Mouse (Mus musculus) embryo, embryonic 11.5 days (tissue): ENCODE data around the gene Slc7a7.

Source experiments
- DNase-seq: peaks from one replicate; pipeline ENCODE4 v3.0.0-alpha.2; 2012; ENCODE audit warnings: low read depth, low spot score

Slc7a7 gene

DNA sequence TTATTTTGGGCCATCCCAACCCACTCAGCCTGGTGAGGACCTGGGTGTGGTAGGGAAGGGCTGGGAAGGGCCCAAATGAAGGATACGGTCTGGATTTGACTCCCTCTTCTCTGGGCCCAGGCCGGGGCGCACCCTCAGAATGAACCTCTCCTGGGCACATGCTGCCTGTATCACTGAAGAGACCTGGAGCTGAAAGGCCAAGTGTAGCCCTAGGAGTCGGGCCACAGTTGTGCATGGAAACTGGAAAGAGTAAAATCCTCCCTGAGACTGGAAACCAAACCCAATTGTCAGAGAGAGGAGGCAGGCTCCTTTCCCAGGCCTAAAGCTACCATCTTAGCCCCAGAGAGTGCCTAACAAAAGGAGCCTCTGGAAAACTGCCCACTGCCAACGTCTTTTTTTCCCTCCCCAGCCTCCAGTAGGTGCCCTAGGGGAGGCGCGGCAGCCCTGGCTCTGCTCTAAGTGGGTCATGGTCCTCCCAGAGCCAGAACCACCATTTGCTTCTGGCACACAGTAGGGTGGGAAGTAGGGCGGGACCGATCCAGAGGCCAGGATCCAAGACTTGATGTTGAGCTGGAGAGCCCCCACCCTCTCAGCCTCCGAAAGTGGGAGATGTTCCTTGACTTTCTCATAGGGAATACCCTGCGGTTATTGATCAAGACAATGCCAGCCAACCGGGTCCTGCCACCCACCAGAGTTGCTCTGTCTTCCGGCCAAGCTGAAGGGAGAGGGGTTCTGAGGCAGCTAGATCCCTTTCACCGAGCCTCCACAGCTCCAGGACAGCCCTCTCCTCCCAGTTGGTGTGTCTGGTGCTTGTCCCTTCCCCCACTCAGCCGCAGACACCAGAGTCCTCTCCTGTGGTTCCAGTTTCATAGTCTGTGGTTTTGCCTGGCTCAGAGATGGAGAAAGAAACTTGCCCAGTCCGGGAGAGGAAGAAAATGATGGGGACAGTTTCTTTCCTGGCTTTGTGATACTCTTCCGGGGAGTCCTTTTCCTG is 15.6 kb upstream of the Slc7a7 start:
- DNase-seq: no peak

DNA sequence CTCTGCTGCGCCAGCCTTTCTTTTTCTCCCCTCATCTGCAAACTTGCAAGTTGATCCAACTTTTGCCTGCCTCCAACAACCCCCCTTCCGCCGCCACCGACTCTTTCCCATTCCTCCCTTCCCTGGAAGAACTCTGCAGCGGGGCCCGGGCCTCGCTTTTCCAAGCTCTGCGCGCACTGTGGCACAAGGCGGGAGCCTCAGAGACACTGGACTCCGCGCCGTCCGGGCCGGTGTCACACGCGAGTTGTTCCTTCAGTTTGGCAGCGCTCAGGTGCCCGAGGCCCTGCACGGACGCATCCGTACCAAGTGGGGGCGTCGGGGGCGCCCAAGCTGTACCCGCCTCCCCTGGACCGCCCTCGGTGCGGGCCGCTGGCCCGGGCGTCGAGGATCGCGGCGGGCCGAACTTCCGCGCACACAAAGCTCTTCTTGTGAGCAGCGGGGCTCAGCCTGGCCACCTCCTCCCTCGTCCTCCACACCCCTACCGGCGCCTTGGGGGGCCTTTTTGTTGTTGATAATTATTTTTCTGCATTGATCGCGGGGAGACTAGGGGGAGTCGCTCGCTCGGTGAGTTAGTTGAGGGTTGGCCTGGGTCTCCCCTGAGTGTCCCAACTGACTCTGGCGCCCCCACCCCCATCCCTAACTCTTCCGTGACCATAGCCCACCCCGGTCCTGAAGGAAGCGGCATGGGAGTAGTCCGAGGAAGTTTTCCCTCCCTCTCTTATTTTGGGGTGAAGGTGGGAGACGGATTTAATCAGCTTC is 14.7 kb upstream of the Slc7a7 start:
- DNase-seq: no peak

DNA sequence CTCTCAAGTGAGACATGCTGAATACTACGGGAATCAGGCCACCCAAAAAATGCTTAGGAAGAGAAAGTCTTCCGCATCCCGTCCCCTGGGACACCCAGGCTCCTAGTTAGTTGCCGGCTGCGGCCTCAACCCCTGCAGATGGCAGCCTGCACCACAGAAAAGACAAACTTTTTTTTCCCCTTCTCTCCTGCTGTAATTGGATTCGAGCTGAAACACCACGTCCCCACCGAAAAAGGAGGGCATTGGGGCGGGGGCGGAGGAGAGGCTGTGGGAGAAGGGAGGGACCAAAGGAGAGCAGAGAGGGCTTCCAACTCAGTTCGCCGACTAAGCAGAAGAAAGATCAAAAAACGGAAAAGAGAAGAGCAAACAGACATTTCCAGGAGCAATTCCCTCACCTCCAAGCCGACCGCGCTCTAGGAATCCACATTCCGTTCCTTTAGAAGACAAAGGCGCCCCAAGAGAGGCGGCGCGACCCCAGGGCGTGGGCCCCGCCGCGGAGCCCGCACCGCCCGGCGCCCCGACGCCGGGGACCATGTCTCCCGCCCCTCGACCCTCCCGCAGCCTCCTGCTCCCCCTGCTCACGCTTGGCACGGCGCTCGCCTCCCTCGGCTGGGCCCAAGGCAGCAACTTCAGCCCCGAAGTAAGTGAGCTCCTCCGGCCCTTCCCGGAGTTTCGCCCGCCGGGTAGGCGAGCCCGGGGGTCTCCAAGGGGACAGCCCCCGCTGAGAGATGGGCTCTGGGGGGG is 13.9 kb upstream of the Slc7a7 start, which contains the start of gene Mmp14:
Gene Mmp14 (plus strand): TSS at position 279 of the 744 bp plus-strand sequence.
- DNase-seq: peak; percentile 70

DNA sequence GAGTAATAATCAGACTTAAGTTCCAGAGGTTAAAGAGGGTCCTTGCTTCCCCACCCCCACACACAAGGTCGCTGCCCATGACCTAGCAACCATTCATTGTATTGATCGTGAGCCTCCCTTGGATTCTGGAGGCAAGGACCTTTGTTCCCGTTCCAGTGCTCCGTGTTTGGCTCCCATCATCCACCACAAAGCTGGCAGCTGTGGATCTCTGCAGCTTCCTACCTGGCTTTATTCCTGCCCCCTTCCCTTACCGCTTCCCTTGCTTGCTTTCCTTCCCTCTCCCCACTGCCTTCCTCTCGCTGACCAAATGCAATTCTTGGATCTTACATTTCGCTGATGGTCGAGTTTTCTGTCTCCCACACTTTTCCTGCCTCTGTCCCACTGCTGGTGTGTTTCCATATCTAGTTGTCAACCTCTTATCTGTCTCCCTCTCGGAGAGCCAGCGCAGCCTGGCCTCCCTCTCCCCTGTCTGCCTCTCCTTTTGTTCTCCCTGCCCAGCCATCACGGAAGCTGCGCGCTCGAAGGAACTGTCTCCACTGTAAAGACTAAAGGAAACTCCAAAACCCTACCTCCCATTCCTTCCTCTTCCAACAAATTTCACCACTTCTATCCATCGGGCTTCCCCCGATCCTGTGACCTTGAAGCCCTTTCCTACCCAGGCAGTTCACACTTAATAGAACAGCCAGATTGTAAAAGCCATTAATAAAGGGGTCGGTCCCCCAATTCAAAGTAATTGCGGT is 13.0 kb upstream of the Slc7a7 start:
- DNase-seq: no peak

DNA sequence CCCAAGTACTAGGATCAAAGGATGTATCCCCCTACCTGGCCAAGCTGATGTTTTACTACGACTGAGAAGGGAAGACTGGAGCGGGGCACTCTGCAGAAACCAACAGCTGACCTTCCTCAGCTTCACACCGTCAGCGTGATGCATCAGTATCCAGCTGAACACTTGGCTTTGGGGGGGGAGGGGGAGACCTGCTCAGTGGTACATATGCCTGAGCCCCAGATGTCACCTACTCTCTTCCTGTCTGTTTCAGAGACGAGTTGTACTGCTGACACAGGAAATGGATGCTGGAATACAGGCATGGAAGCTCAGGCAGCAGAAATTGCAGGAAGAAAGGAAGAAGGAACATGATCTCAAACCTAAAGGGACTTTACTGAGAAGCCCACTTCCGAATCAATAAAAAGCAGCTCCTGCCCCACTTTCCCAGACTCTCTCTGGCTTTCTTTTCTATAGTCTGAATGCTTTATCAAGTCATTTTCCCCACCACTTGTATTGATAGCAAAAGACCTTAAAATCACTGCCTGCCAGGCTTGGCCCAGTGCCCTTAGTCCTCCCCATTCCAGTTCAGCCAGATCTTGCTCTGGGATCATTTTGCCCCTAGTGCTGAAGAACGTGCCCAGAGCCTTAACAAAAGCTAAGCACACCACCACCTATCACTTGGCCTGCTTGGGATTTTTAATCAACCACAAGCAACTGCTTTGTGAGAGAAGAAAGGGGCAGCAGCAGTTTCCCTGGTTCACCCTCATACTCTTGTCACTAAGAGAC is 11.9 kb upstream of the Slc7a7 start:
- no peak for DNase-seq

DNA sequence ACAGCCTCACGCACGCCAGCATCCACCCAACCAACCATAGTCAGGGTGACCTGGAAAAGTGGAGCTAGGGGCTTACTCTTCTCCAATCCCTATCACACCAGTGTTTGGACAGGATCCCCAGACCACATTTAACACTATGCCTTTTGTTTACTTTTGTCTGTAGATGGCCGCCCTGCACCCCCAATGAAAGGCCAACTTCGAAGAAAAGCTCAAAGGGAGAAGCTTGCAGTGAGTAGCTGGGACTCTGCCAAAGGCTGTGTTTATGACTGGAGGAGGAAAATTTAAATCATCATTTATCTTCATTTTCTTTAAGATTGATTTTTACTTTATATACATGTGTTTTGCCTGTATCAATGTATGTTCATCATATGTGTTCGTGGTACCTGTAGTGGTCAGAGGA is 10.8 kb upstream of the Slc7a7 start:
- DNase-seq: no peak

DNA sequence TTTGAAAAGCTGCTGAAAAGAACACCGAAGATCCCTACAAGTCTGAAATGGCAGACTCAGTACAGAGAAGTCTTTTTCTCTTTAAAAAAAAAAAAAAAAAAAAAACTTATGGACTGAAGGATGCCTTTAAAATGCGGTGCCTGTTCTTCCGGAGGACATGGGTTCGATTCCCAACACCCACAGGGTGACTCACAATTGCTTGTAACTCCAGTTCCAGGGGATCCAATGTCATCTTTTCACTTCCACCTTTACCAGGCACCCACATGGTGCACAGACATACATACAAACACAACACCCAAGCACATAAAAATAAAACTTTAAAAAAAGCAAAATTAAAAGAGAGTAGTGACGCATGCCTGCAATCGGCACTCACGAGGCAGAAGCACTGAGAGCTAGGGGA is 10.1 kb upstream of the Slc7a7 start:
- DNase-seq: no peak

DNA sequence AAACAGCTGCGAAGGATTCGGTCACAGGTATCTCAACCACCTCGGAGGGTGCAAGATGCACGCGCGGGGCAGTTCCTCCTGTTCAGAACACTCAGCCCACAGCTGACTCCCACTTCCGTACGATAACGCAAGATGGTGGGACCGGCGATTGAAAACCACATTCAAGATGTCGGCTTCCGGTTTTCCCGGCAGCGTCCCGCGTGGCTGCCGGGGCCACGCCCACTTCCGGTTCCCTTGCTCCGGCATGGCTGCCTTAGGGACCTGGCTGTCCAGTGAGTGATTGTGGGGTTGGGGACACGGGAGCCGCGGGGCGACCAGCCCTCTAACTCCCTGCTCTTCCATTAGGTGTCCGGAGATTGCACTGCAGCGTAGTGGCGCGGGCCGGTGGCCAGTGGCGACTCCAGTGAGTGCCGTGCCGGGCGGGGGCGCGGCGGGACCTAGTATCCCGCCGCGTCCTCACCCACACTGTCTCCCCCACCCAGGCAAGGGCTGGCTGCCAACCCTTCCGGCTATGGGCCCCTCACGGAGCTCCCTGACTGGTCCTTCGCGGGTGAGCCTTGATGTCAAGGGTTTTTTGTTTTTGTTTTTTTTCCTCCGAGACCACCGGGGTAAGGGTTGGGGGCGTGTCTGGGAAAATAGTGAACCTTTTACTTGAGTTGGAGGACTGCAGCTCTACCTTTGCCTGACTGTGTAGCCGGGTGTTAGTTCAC is 9.3 kb upstream of the Slc7a7 start, which contains the start of gene Mrpl52:
Gene Mrpl52 (plus strand): TSS at position 221 of the 710 bp plus-strand sequence.
- DNase-seq: peak; percentile 90

DNA sequence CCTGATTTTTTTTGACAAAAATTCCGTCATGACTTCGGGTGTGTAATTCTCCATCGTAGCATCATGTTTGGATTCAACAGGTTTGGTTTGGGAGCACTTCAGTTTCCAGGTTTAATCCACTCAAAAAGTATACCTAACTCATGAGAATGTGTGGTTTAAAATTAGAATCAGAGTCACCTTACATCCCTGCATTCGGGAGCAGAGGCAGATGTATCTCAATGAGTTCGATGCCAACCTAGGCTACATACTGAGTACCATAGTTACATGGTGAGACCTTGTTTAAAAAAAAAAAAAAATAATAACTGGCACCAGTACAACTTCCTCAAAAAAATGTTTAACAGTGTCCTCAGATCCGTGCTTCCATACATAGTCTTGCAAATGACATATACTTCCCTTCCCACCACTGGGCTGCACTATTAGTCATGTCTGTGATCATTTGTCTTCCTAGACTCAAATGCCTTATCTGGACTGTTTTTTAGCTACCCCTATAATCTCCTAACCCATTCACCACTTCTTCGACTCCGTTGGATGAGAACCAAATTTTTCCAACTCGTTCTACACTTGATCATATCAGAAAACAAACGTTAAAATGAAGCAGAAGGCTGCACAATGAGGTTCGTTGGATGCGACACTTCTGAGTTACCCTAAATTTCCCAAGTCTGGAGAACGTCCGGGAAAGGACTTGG is 8.6 kb upstream of the Slc7a7 start:
- no peak for DNase-seq

DNA sequence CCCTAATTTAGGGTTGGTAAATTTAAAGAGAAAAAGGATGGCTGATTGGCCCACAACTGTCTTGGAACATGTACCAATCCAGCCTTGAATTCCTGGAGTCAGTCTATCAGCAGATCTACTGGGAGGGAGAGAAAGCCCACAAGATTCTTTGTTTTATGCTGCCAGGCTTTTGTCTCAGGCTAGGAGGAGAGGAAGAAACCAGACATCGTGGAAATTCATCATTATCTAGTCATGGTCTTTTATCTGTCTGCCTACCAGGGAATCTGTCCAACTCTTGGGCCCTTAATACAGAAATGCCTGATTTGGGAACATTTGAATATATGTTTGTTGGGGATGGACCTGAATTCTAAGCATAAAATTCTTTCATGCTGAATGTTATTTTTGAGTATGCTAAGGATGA is 8.0 kb upstream of the Slc7a7 start:
- no peak for DNase-seq

DNA sequence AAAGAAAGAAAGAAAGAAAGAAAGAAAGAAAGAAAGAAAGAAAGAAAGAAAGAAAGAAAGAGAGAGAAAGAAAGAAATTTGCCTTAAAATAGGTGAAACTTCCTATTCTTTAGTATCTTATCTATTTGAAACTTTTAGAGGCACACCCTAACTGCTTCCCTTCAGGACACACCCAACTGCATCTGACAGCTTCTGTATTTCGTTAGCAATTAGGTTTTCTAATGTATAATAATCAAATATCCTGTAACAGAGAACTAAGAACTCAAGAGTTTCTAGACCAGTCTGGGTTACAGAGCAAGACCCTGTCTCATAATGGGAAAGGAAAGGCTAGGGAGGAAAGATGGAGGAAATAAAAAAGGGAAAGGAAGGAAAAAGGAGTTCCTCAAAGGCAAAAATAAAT is 7.1 kb upstream of the Slc7a7 start:
- no peak for DNase-seq

DNA sequence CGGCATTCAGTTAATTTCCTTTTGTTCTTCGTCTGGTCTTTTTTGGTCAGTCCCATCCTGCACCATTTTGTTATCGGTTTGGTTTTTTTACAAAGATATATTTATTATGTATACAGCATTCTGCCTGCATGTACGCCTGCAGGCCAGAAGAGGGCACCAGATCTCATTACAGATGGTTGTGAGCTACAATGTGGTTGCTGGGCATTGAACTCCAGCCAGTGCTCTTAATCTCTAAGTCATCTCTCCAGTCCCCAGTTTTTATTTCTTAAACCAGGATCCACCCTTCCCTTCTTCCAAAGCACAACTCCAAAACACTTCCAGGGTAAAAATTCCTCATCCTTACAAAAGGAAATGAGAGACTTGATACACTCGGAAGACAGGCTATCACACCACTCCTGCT is 5.8 kb upstream of the Slc7a7 start:
- DNase-seq: no peak

DNA sequence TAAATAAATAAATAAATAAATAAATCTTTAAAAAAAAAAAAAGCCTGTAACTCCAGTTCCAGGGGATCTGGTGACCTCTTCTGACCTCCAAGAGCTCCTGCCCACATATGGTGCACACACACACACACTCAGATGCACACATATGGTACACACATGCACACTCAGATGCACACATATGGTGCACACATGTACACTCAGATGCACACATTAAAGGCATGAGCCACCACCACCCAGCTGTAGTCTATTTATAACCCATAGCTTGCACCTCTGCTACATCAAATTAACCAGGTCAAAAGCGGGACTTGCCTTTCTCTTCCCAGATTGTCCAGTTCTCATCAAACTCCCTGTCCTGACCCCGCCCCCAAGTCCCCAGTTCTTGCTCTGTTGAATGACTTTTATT is 3.4 kb upstream of the Slc7a7 start:
- DNase-seq: no peak

DNA sequence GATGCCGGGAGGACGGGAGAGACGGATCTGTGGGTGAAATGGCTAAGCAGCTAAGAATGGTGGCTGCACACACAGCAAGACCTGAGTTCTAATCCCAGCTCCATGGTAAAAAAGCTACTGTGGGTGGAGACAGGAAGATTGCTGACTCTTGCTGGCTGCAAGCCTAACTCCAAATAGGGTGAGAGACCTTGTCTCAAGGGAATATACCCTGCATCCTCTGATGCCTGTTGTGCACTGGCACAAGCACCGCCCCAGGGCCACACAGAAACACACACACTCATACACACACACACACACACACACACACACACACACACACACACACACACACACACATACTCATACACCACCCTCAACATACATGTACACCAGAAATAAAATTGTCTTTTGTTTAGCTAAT is 750 bp downstream of the Slc7a7 start:
- no peak for DNase-seq

DNA sequence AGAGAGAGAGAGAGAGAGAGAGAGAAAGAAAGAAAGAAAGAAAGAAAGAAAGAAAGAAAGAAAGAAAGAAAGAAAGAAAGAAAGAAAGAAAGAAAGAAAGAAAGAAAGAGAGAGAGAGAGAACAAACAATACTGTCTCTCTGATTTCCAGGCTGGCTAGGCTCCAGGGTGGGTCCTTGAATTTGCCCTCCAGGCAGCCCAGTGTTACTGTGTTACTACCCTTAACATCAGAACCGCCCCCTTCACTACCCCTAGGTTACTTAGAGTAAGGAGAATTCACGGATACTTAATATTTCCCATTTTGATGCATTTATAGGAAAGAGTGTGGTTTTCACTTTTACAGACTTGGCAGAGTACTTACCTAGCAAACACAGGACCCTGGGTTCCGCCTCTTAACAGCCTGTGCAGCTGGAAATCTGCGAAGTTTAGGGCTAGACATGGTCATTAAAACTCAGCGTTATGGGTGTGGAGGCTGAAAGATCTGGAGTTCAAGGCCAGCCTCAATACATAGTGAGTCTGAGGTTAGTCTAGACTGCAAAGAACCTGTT is 1.3 kb downstream of the Slc7a7 start:
- no peak for DNase-seq

DNA sequence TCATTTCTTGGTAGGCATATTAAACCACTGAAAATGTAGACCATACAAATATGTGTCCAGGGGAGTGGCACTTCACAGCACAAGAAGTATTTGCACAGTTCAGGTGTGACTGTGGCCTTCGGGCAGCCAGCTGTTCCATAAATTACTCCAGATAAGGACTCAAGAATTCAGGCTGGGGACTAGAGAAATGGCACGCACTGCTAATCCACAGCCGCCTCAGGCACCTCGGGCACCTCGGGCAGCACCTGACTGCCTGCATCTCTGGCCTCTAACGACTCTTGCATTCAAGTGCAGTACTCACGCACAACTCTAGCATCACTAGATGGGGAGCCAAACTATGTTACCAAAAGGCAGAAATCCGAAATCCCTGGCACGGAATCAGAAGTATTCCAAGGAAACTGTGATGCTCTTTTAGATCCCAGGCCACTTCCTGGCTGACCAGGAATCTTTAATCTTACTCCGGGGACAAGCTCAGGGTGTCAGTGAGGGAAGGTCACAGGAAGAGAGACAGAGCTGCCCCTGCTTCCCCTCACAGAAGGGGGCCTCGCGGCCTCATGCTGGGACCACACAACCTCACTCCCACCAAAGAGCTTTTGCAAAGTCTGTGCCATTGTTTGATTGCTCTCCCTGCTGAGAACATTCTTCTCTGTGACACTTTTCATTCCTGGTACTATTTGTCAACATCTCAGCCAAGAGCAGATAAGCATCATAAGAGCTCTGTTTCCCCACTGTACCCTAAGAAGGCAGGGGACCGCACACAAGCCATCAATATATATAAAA is 2.1 kb downstream of the Slc7a7 start:
- DNase-seq: no peak

DNA sequence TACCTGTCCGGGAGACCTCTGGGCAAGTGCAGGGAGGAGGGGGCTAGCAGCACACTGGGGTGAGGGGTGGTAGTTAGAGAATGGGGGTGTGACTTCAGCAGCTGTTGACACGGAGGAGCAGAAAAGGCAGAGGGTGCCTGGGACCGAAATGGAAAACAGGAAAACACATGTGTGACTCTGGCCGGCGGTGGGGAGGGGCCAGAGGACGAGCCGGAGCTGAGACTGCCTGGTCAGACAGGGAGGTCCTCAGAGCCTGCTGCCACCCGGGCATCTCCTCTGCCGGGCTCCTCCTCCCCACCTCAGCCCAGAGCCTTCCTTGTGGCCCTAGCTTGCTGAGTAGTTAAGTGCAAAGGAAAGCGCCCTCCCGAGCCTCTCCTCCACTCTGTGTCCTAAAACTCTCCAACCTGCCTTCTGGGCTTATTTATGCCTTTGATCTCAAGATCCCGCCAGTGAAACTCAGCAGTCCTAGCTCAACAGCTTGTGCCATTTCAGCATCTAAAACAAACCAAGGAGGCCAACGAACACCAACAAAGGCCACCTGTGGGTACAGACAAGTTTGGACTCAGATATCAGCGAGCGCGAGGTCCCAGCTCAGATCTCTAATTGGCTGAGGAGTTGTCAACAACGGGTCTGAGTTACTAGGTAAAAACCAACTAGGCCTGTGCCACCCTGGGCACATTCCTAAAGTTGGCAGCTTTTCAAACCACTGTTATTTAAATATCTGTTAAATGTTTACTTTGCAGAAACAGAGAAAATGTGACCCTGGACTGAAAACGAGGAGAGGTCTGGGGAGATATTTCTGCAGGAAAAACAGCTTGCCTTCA is 3.5 kb downstream of the Slc7a7 start:
- no peak for DNase-seq
